Mouse (Mus musculus) heart, embryonic 15.5 days (tissue): ENCODE data around the gene Arl4c. TPM values are rescaled to one million over a fixed set of nuclear protein-coding genes. Genes with fewer than 3 reads are reported as not detected.

Experiments used
- ATAC-seq: fragments of 200-750 bp; cut with Nextera tagmentation; replicated peaks from 2 replicates; pipeline ENCODE4 v1.8.0; 2017; ENCODE audit warnings: low read depth, moderate TSS enrichment; ENCODE audit not compliant: insufficient number of reproducible peaks, insufficient read depth, low FRiP score
- H3K27ac ChIP-seq: fragments of 300-500 bp; sonication (generic); 2 replicates; pipeline ENCODE4 v1.5.1; 2015; ENCODE audit warnings: mild to moderate bottlenecking, inconsistent platforms
- H3K27me3 ChIP-seq: fragments of 300-500 bp; sonication (generic); 2 replicates; pipeline ENCODE4 v1.6.1; 2015; ENCODE audit warnings: inconsistent platforms
- H3K36me3 ChIP-seq: fragments of 300-500 bp; sonication (generic); 2 replicates; pipeline ENCODE4 v1.6.1; 2015; ENCODE audit warnings: mild to moderate bottlenecking, inconsistent platforms
- H3K4me1 ChIP-seq: fragments of 300-500 bp; sonication (generic); replicated peaks from 2 replicates; pipeline ENCODE4 v1.6.1; 2015; ENCODE audit warnings: inconsistent platforms
- H3K4me2 ChIP-seq: fragments of 300-500 bp; sonication (generic); 2 replicates; pipeline ENCODE4 v1.6.1; 2015; ENCODE audit warnings: inconsistent platforms, mild to moderate bottlenecking, moderate library complexity
- H3K4me3 ChIP-seq: fragments of 300-500 bp; sonication (generic); 2 replicates; pipeline ENCODE4 v1.5.1; 2015; ENCODE audit warnings: mild to moderate bottlenecking, inconsistent platforms
- H3K9ac ChIP-seq: fragments of 300-500 bp; sonication (generic); 2 replicates; pipeline ENCODE4 v1.6.1; 2015; ENCODE audit warnings: mild to moderate bottlenecking, inconsistent platforms
- H3K9me3 ChIP-seq: fragments of 300-500 bp; sonication (generic); replicated peaks from 2 replicates; pipeline ENCODE4 v1.6.1; 2016; ENCODE audit warnings: inconsistent platforms
- WGBS: fragments of 180-500 bp; shearing (Covaris S2); methylation state at CpG from one replicate; pipeline ENCODE4 v1.1.7; 2015; ENCODE audit warnings: mixed read lengths; 5-methylcytosine and 5-hydroxymethylcytosine counted together
- polyA plus RNA-seq: library from polyadenylated mRNA; unstranded; fragments of >200 nt; fragmentation: Nextera tagmentation; extraction: Ambion mirVana; gene quantifications from 2 replicates; pipeline ENCODE4 v1.2.1, GENCODE M21; 2015

The Arl4c gene
- polyA plus RNA-seq, 1 experiment from 2014 or later: 7.0 TPM

- Histone ChIP-seq H3K4me3 (peak overlapping the region; percentile 88), H3K4me2 (peak overlapping the region; percentile 76), H3K9ac (peak overlapping the region; percentile 83), H3K36me3 (no peaks in the 10 kb centered on the region), H3K27ac (peak overlapping the region; percentile 89), H3K4me1 (peaks cover 13% of the 10 kb centered on the region), H3K27me3 (no peaks in the 10 kb centered on the region), H3K9me3 (no peaks in the 10 kb centered on the region)
- WGBS: 15% methylated on average over 25 of the region's 25 CpGs
- no peak for ATAC-seq
Measured at GRCm38 (mm10) chr1:88699856-88700791, 1.9 kb downstream of the Arl4c start.

GRCm38 (mm10) chr1:88699401-88699800, 2.6 kb downstream of the Arl4c start:
- no peak for ATAC-seq
- peak overlapping the region; percentile 88 for H3K4me3 ChIP-seq
- H3K4me2 ChIP-seq: peak overlapping the region; percentile 76
- peaks cover 13% of the 10 kb centered on the region for H3K4me1 ChIP-seq
- 21% methylated on average over 5 of the region's 5 CpGs for WGBS
- H3K27me3 ChIP-seq: no peaks in the 10 kb centered on the region
- no peaks in the 10 kb centered on the region for H3K9me3 ChIP-seq
- peak overlapping the region; percentile 89 for H3K27ac ChIP-seq
- no peaks in the 10 kb centered on the region for H3K36me3 ChIP-seq
- 0 out of 2 replicates have a peak overlapping the region, but pooled peaks have one; percentile 83 for H3K9ac ChIP-seq

GRCm38 (mm10) chr1:88698926-88699325, 3.1 kb downstream of the Arl4c start:
- H3K27ac ChIP-seq: 0 out of 2 replicates have a peak overlapping the region, but pooled peaks have one; percentile 21
- H3K9ac ChIP-seq: no peak overlapping the region

GRCm38 (mm10) chr1:88698131-88698530, 3.9 kb downstream of the Arl4c start:
- H3K4me3 ChIP-seq: peak overlapping the region; percentile 88

More at GRCm38 (mm10) chr1:88698926-88699325, 3.1 kb downstream of the Arl4c start:
- Histone ChIP-seq H3K4me3 (peak overlapping the region; percentile 88), H3K4me1 (peaks cover 13% of the 10 kb centered on the region), H3K4me2 (peak overlapping the region; percentile 76), H3K9me3 (no peaks in the 10 kb centered on the region), H3K36me3 (no peaks in the 10 kb centered on the region), H3K27me3 (no peaks in the 10 kb centered on the region)
- no peak for ATAC-seq
- WGBS: 40% methylated on average over 5 of the region's 5 CpGs

GRCm38 (mm10) chr1:88696408-88696807, 5.6 kb downstream of the Arl4c start:
- no peaks in the 10 kb centered on the region for H3K36me3 ChIP-seq
- ATAC-seq: no peak
- no peaks in the 10 kb centered on the region for H3K9me3 ChIP-seq

More at GRCm38 (mm10) chr1:88698131-88698530, 3.9 kb downstream of the Arl4c start:
- no peak overlapping the region for H3K9ac ChIP-seq
- no peak for ATAC-seq
- H3K4me2 ChIP-seq: peak overlapping the region; percentile 76
- WGBS: 85% methylated on average over 6 of the region's 6 CpGs
- H3K27me3 ChIP-seq: no peaks in the 10 kb centered on the region
- H3K36me3 ChIP-seq: no peaks in the 10 kb centered on the region
- peaks cover 13% of the 10 kb centered on the region for H3K4me1 ChIP-seq
- no peak overlapping the region for H3K27ac ChIP-seq
- no peaks in the 10 kb centered on the region for H3K9me3 ChIP-seq

GRCm38 (mm10) chr1:88694353-88694752, 7.7 kb downstream of the Arl4c start:
- no peak overlapping the region for H3K9ac ChIP-seq
- H3K36me3 ChIP-seq: no peaks in the 10 kb centered on the region
- no peak overlapping the region for H3K27ac ChIP-seq
- no peaks in the 10 kb centered on the region for H3K9me3 ChIP-seq
- peaks cover 3% of the 10 kb centered on the region; the same call in 1 of the 2 replicates for H3K4me1 ChIP-seq
- H3K4me3 ChIP-seq: no peak overlapping the region
- ATAC-seq: no peak
- H3K27me3 ChIP-seq: no peaks in the 10 kb centered on the region
- H3K4me2 ChIP-seq: no peak overlapping the region
- WGBS: 85% methylated on average over 10 of the region's 10 CpGs

More at GRCm38 (mm10) chr1:88696408-88696807, 5.6 kb downstream of the Arl4c start:
- Histone ChIP-seq H3K4me1 (peaks cover 9% of the 10 kb centered on the region), H3K4me2 (no peak overlapping the region), H3K27ac (no peak overlapping the region), H3K4me3 (no peak overlapping the region), H3K9ac (no peak overlapping the region), H3K27me3 (no peaks in the 10 kb centered on the region)
- WGBS: 85% methylated on average over 4 of the region's 4 CpGs

GRCm38 (mm10) chr1:88692293-88692827, 9.7 kb downstream of the Arl4c start:
- no peak overlapping the region for H3K27ac ChIP-seq
- H3K36me3 ChIP-seq: no peaks in the 10 kb centered on the region

GRCm38 (mm10) chr1:88690601-88691000, 11.4 kb downstream of the Arl4c start:
- H3K4me1 ChIP-seq: no peaks in the 10 kb centered on the region
- H3K9ac ChIP-seq: no peak overlapping the region
- H3K27ac ChIP-seq: no peak overlapping the region
- no peak for ATAC-seq
- no peaks in the 10 kb centered on the region for H3K36me3 ChIP-seq
- no peak overlapping the region for H3K4me2 ChIP-seq
- H3K27me3 ChIP-seq: no peaks in the 10 kb centered on the region
- H3K4me3 ChIP-seq: no peak overlapping the region
- no peaks in the 10 kb centered on the region for H3K9me3 ChIP-seq
- WGBS: 90% methylated on average over 6 of the region's 6 CpGs

More at GRCm38 (mm10) chr1:88692293-88692827, 9.7 kb downstream of the Arl4c start:
- no peaks in the 10 kb centered on the region for H3K4me1 ChIP-seq
- no peaks in the 10 kb centered on the region for H3K27me3 ChIP-seq
- no peak overlapping the region for H3K4me2 ChIP-seq
- H3K9ac ChIP-seq: no peak overlapping the region
- no peak for ATAC-seq
- WGBS: 64% methylated on average over 2 of the region's 2 CpGs
- no peak overlapping the region for H3K4me3 ChIP-seq
- H3K9me3 ChIP-seq: no peaks in the 10 kb centered on the region

GRCm38 (mm10) chr1:88684765-88685164, 17.3 kb downstream of the Arl4c start:
- WGBS: 77% methylated on average over 1 of the region's 1 CpGs
- H3K4me1 ChIP-seq: no peaks in the 10 kb centered on the region
- ATAC-seq: no peak
- no peak overlapping the region for H3K27ac ChIP-seq
- no peak overlapping the region for H3K4me3 ChIP-seq
- H3K4me2 ChIP-seq: no peak overlapping the region
- no peaks in the 10 kb centered on the region for H3K36me3 ChIP-seq
- no peaks in the 10 kb centered on the region for H3K27me3 ChIP-seq
- no peak overlapping the region for H3K9ac ChIP-seq
- no peaks in the 10 kb centered on the region for H3K9me3 ChIP-seq

GRCm38 (mm10) chr1:88681596-88681995, 20.4 kb downstream of the Arl4c start:
- Histone ChIP-seq H3K4me3 (no peak overlapping the region), H3K36me3 (no peaks in the 10 kb centered on the region), H3K4me2 (no peak overlapping the region), H3K9me3 (no peaks in the 10 kb centered on the region), H3K9ac (no peak overlapping the region), H3K4me1 (no peaks in the 10 kb centered on the region), H3K27me3 (no peaks in the 10 kb centered on the region), H3K27ac (no peak overlapping the region)
- 92% methylated on average over 4 of the region's 4 CpGs for WGBS
- no peak for ATAC-seq

GRCm38 (mm10) chr1:88680804-88681203, 21.2 kb downstream of the Arl4c start:
- no peak for ATAC-seq
- Histone ChIP-seq H3K27me3 (no peaks in the 10 kb centered on the region), H3K27ac (no peak overlapping the region), H3K4me2 (no peak overlapping the region), H3K9ac (no peak overlapping the region), H3K36me3 (no peaks in the 10 kb centered on the region), H3K9me3 (no peaks in the 10 kb centered on the region), H3K4me3 (no peak overlapping the region), H3K4me1 (no peaks in the 10 kb centered on the region)
- 41% methylated on average over 3 of the region's 3 CpGs for WGBS
